Mouse (Mus musculus) stomach, embryonic 14.5 days (tissue): ENCODE results near the gene Sema6c. TPM values are rescaled to one million over a fixed set of nuclear protein-coding genes. Genes with fewer than 3 reads are reported as not detected.

Source experiments
- ATAC-seq: fragments of 200-750 bp; cut with Nextera tagmentation; 2 replicates; pipeline ENCODE4 v1.8.0; 2017; ENCODE audit warnings: low read depth, moderate TSS enrichment; ENCODE audit not compliant: insufficient number of reproducible peaks, insufficient read depth, low FRiP score
- H3K27ac ChIP-seq: fragments of 300-500 bp; sonication (generic); 2 replicates; pipeline ENCODE4 v1.5.1; 2014; ENCODE audit warnings: mild to moderate bottlenecking, low read length, moderate library complexity, mixed read lengths
- H3K27me3 ChIP-seq: fragments of 300-500 bp; sonication (generic); 2 replicates; pipeline ENCODE4 v1.6.1; 2014; ENCODE audit warnings: low read length, control low read depth, mixed read lengths; ENCODE audit not compliant: control insufficient read depth, insufficient read depth
- H3K36me3 ChIP-seq: fragments of 300-500 bp; sonication (generic); 2 replicates; pipeline ENCODE4 v1.6.1; 2014; ENCODE audit warnings: mild to moderate bottlenecking, control low read depth, low read length, moderate library complexity, mixed read lengths; ENCODE audit not compliant: control insufficient read depth, insufficient read depth
- H3K4me1 ChIP-seq: fragments of 300-500 bp; sonication (generic); 2 replicates; pipeline ENCODE4 v1.6.1; 2014; ENCODE audit warnings: low read length, control low read depth, mixed read lengths; ENCODE audit not compliant: control insufficient read depth, insufficient read depth
- H3K4me2 ChIP-seq: fragments of 300-500 bp; sonication (generic); replicated peaks from 2 replicates; pipeline ENCODE4 v1.6.1; 2014; ENCODE audit warnings: low read depth, low read length, control low read depth
- H3K4me3 ChIP-seq: fragments of 300-500 bp; sonication (generic); 2 replicates; pipeline ENCODE4 v1.5.1; 2014; ENCODE audit warnings: low read depth, low read length, control low read depth
- H3K9ac ChIP-seq: fragments of 300-500 bp; sonication (generic); replicated peaks from 2 replicates; pipeline ENCODE4 v1.6.1; 2014; ENCODE audit warnings: low read depth, mild to moderate bottlenecking, control low read depth, low read length, moderate library complexity, mixed read lengths
- H3K9me3 ChIP-seq: fragments of 300-500 bp; sonication (generic); 2 replicates; pipeline ENCODE4 v1.6.1; 2016; ENCODE audit warnings: low read depth, low read length, control low read depth; ENCODE audit not compliant: control insufficient read depth
- WGBS: fragments of 180-500 bp; shearing (Covaris S2); extraction: QIAGEN DNeasy Blood & Tissue Kit; methylation state at CpG from one replicate; pipeline ENCODE4 v1.1.7; 2014; 5-methylcytosine and 5-hydroxymethylcytosine counted together
- polyA plus RNA-seq: library from polyadenylated mRNA; unstranded; fragments of >200 nt; fragmentation: Nextera tagmentation; extraction: Ambion mirVana; gene quantifications from 2 replicates; pipeline ENCODE4 v1.2.1, GENCODE M21; 2014

Sema6c gene
- polyA plus RNA-seq, 1 experiment from 2014 or later = 5.8 TPM

DNA sequence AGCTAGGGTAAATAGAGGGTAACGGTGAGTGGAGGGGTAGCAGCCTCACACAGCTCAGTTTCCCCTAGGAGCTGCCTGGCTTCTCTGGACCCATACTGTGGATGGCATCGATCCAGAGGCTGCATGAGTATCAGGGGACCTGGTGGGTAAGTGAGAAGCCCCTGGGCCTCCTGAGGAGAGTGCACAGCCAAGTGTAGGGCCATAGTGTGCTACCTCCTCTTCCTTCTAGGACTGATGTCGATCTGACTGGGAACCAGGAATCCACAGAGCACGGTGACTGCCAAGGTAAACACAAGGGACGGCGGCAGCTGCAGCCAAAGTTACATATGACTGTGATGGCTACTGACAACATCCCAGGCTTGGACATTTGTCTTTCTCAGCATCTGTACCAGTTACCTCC is 10.8 kb downstream of the Sema6c start:
- no peak for ATAC-seq
- Histone ChIP-seq H3K9ac (no peak overlapping the region), H3K9me3 (no peaks in the 10 kb centered on the region), H3K4me1 (0 out of 2 replicates have a peak, but pooled peaks cover 8% of the 10 kb centered on the region), H3K36me3 (peaks cover 37% of the 10 kb centered on the region), H3K27ac (no peak overlapping the region), H3K4me3 (no peak overlapping the region), H3K4me2 (no peak overlapping the region), H3K27me3 (peaks cover 14% of the 10 kb centered on the region)
- WGBS = 77% methylated on average over 6 of the region's 6 CpGs

GRCm38 (mm10) chr3:95172526-95173255 is 12.4 kb downstream of the Sema6c start:
- ATAC-seq = no peak
- Histone ChIP-seq H3K9me3 (no peaks in the 10 kb centered on the region), H3K9ac (no peak overlapping the region), H3K27ac (no peak overlapping the region), H3K4me3 (peak overlapping the region; percentile 31), H3K27me3 (peaks cover 14% of the 10 kb centered on the region), H3K36me3 (peaks cover 37% of the 10 kb centered on the region), H3K4me2 (peak overlapping the region; percentile 49), H3K4me1 (0 out of 2 replicates have a peak, but pooled peaks cover 8% of the 10 kb centered on the region)
- WGBS = 30% methylated on average over 83 of the region's 84 CpGs

- Histone ChIP-seq H3K9me3 (no peaks in the 10 kb centered on the region), H3K4me1 (0 out of 2 replicates have a peak, but pooled peaks cover 8% of the 10 kb centered on the region), H3K27me3 (peaks cover 14% of the 10 kb centered on the region), H3K9ac (0 out of 2 replicates have a peak overlapping the region, but pooled peaks have one; percentile 28), H3K4me2 (peak overlapping the region; percentile 49), H3K27ac (no peak overlapping the region), H3K36me3 (peaks cover 34% of the 10 kb centered on the region), H3K4me3 (peak overlapping the region; percentile 31)
- WGBS = 14% methylated on average over 58 of the region's 58 CpGs
- ATAC-seq = no peak
Observed at GRCm38 (mm10) chr3:95173256-95173949, 13.1 kb downstream of the Sema6c start.

- Histone ChIP-seq H3K27me3 (peaks cover 14% of the 10 kb centered on the region), H3K4me3 (no peak overlapping the region), H3K9ac (no peak overlapping the region), H3K36me3 (peaks cover 34% of the 10 kb centered on the region), H3K4me1 (0 out of 2 replicates have a peak, but pooled peaks cover 8% of the 10 kb centered on the region), H3K9me3 (no peaks in the 10 kb centered on the region), H3K27ac (no peak overlapping the region), H3K4me2 (peak overlapping the region; percentile 49)
- ATAC-seq = no peak
- WGBS = 9% methylated on average over 16 of the region's 16 CpGs
Observed at GRCm38 (mm10) chr3:95174011-95174592, 13.8 kb downstream of the Sema6c start.

- no peak overlapping the region for H3K4me3 ChIP-seq
- no peak for ATAC-seq
- H3K36me3 ChIP-seq = peaks cover 12% of the 10 kb centered on the region; the same call in 1 of the 2 replicates
- no peak overlapping the region for H3K4me2 ChIP-seq
- H3K4me1 ChIP-seq = 0 out of 2 replicates have a peak, but pooled peaks cover 8% of the 10 kb centered on the region
- H3K9me3 ChIP-seq = no peaks in the 10 kb centered on the region
- peaks cover 14% of the 10 kb centered on the region for H3K27me3 ChIP-seq
- 66% methylated on average over 3 of the region's 3 CpGs for WGBS
- H3K27ac ChIP-seq = no peak overlapping the region
- no peak overlapping the region for H3K9ac ChIP-seq
Observed at GRCm38 (mm10) chr3:95176500-95176899, 16.2 kb downstream of the Sema6c start.

- no peak overlapping the region for H3K9ac ChIP-seq
- H3K4me3 ChIP-seq = no peak overlapping the region
- ATAC-seq = no peak
- WGBS = 54% methylated on average over 6 of the region's 6 CpGs
- 0 out of 2 replicates have a peak, but pooled peaks cover 8% of the 10 kb centered on the region for H3K4me1 ChIP-seq
- peaks cover 4% of the 10 kb centered on the region; the same call in 1 of the 2 replicates for H3K36me3 ChIP-seq
- H3K4me2 ChIP-seq = no peak overlapping the region
- H3K9me3 ChIP-seq = no peaks in the 10 kb centered on the region
- peak overlapping the region; percentile 2; the same call in 1 of the 2 replicates for H3K27ac ChIP-seq
- peaks cover 5% of the 10 kb centered on the region for H3K27me3 ChIP-seq
Observed at GRCm38 (mm10) chr3:95177583-95177982, 17.3 kb downstream of the Sema6c start.

GRCm38 (mm10) chr3:95178948-95179347 is 18.7 kb downstream of the Sema6c start:
- H3K27ac ChIP-seq = no peak overlapping the region
- H3K4me1 ChIP-seq = no peaks in the 10 kb centered on the region
- no peaks in the 10 kb centered on the region for H3K9me3 ChIP-seq
- 87% methylated on average over 5 of the region's 5 CpGs for WGBS
- no peak overlapping the region for H3K4me2 ChIP-seq
- 0 out of 2 replicates have a peak, but pooled peaks cover 2% of the 10 kb centered on the region for H3K36me3 ChIP-seq
- no peak for ATAC-seq
- H3K9ac ChIP-seq = no peak overlapping the region
- H3K4me3 ChIP-seq = no peak overlapping the region
- no peaks in the 10 kb centered on the region for H3K27me3 ChIP-seq

DNA sequence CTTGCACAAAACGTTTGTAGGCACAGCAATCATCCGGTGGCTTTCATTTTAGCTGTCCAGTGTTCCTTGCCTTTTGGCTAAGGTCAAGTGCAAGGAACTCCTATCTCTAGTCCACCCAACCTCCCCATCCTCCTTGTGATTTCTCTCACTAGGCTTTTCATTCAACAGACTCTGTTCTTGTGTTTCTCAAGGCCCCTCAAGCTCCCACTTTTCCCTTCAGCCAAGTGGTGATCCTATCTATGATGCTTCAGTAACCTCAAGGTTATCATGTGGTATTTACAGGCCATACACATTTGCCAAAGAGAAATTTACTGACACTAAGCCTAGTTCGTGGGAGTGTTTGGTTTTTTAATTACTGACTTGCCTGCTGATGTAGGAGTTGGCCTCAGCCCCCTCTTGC is 19.6 kb downstream of the Sema6c start:
- no peak for ATAC-seq
- WGBS = 56% methylated on average over 3 of the region's 3 CpGs
- 0 out of 2 replicates have a peak, but pooled peaks cover 7% of the 10 kb centered on the region for H3K36me3 ChIP-seq

More for the DNA sequence above, 19.6 kb downstream of the Sema6c start:
- Histone ChIP-seq H3K27ac (no peak overlapping the region), H3K4me2 (no peak overlapping the region), H3K9me3 (no peaks in the 10 kb centered on the region), H3K9ac (no peak overlapping the region), H3K4me3 (no peak overlapping the region), H3K27me3 (no peaks in the 10 kb centered on the region), H3K4me1 (no peaks in the 10 kb centered on the region)
